Mouse (Mus musculus) small intestine, adult 2 months (tissue): ENCODE results near the gene Sytl1. TPM values are rescaled to one million over a fixed set of nuclear protein-coding genes. Genes with fewer than 3 reads are reported as not detected.

Experiments
- H3K27ac ChIP-seq: fragments of 200-500 bp; 2 replicates; pipeline ENCODE4 v1.5.1; 2012; ENCODE audit warnings: low read depth, low read length, control low read depth, inconsistent platforms; ENCODE audit not compliant: insufficient read depth
- H3K27me3 ChIP-seq: fragments of 200-500 bp; 2 replicates; pipeline ENCODE4 v1.6.1; 2012; ENCODE audit warnings: mild to moderate bottlenecking, moderate library complexity, low read length, inconsistent platforms; ENCODE audit not compliant: control insufficient read depth, insufficient read depth
- H3K36me3 ChIP-seq: fragments of 200-500 bp; 2 replicates; pipeline ENCODE4 v1.6.1; 2012; ENCODE audit warnings: mild to moderate bottlenecking, low read length, control low read depth, inconsistent platforms; ENCODE audit not compliant: control insufficient read depth, insufficient read depth
- H3K4me1 ChIP-seq: fragments of 200-500 bp; 2 replicates; pipeline ENCODE4 v1.6.1; 2012; ENCODE audit warnings: low read length, inconsistent platforms, mixed read lengths; ENCODE audit not compliant: control insufficient read depth, insufficient read depth, insufficient read length
- H3K4me3 ChIP-seq: fragments of 200-500 bp; 2 replicates; pipeline ENCODE4 v1.5.1; 2012; ENCODE audit warnings: low read depth, mild to moderate bottlenecking, control low read depth, inconsistent platforms, low read length, moderate library complexity
- CTCF ChIP-seq: fragments of 200-500 bp; IDR thresholded peaks from 2 replicates; pipeline ENCODE4 v1.5.1; 2012; ENCODE audit warnings: low read depth, mild to moderate bottlenecking, control low read depth, inconsistent platforms, low read length, moderate library complexity, mixed read lengths; ENCODE audit not compliant: insufficient replicate concordance, insufficient read length; ENCODE audit errors: extremely low read depth
- POLR2A ChIP-seq: fragments of 200-500 bp; IDR thresholded peaks from 2 replicates; pipeline ENCODE4 v1.6.1; 2012; ENCODE audit warnings: low read depth, mild to moderate bottlenecking, control low read depth, inconsistent platforms, low read length, moderate library complexity
- WGBS: fragments of 180-500 bp; shearing (Covaris S2); methylation state at CpG from one replicate; pipeline ENCODE4 v1.1.7; 2018; 5-methylcytosine and 5-hydroxymethylcytosine counted together
- polyA plus RNA-seq: library from polyadenylated mRNA; depleted of rRNA; stranded (reverse); fragments of >200 nt; gene quantifications from 2 replicates; pipeline ENCODE4 v1.2.3, GENCODE M21; 2012

The Sytl1 gene
- polyA plus RNA-seq, 1 experiment, result 10.9 TPM

GRCm38 (mm10) chr4:133250609-133251008 lies 12.3 kb downstream of the Sytl1 start:
- H3K4me1 ChIP-seq, result peaks cover 32% of the 10 kb centered on the region
- 4% methylated on average over 22 of the region's 22 CpGs for WGBS
- H3K36me3 ChIP-seq, result no peaks in the 10 kb centered on the region; the same call in none of the 2 replicates
- no peak overlapping the region for H3K27ac ChIP-seq
- H3K27me3 ChIP-seq, result no peaks in the 10 kb centered on the region
- H3K4me3 ChIP-seq, result peak overlapping the region; percentile 35
- TF ChIP-seq POLR2A (no peak), CTCF (peak; percentile 87)

- H3K36me3 ChIP-seq, result no peaks in the 10 kb centered on the region; the same call in none of the 2 replicates
- H3K4me3 ChIP-seq, result no peak overlapping the region
- H3K27ac ChIP-seq, result peak overlapping the region; percentile 43
- TF ChIP-seq CTCF, result no peak
- no peak for TF ChIP-seq POLR2A
- peaks cover 28% of the 10 kb centered on the region for H3K4me1 ChIP-seq
- no peaks in the 10 kb centered on the region for H3K27me3 ChIP-seq
- 40% methylated on average over 13 of the region's 13 CpGs for WGBS
These were observed 15.0 kb downstream of the Sytl1 start for GRCm38 (mm10) chr4:133247806-133248449.

- H3K36me3 ChIP-seq, result no peaks in the 10 kb centered on the region; the same call in 1 of the 2 replicates
- WGBS, result 52% methylated on average over 15 of the region's 15 CpGs
- H3K4me3 ChIP-seq, result 0 out of 2 replicates have a peak overlapping the region, but pooled peaks have one; percentile 1
- TF ChIP-seq POLR2A (no peak), CTCF (no peak)
- no peaks in the 10 kb centered on the region for H3K27me3 ChIP-seq
- no peak overlapping the region for H3K27ac ChIP-seq
- peaks cover 32% of the 10 kb centered on the region for H3K4me1 ChIP-seq
These were observed 15.8 kb downstream of the Sytl1 start for GRCm38 (mm10) chr4:133247072-133247471.

- peaks cover 16% of the 10 kb centered on the region for H3K4me1 ChIP-seq
- H3K4me3 ChIP-seq, result no peak overlapping the region
- 73% methylated on average over 1 of the region's 1 CpGs for WGBS
- H3K27me3 ChIP-seq, result no peaks in the 10 kb centered on the region
- no peaks in the 10 kb centered on the region for H3K36me3 ChIP-seq
- H3K27ac ChIP-seq, result no peak overlapping the region
- TF ChIP-seq POLR2A, result no peak
- TF ChIP-seq CTCF, result no peak
These were observed 18.6 kb downstream of the Sytl1 start for GRCm38 (mm10) chr4:133244289-133244688.

- Histone ChIP-seq H3K36me3 (no peaks in the 10 kb centered on the region), H3K27me3 (no peaks in the 10 kb centered on the region), H3K27ac (no peak overlapping the region), H3K4me3 (no peak overlapping the region), H3K4me1 (peaks cover 16% of the 10 kb centered on the region)
- no peak for TF ChIP-seq POLR2A
- TF ChIP-seq CTCF, result no peak
- 63% methylated on average over 13 of the region's 13 CpGs for WGBS
These were observed 19.4 kb downstream of the Sytl1 start for GRCm38 (mm10) chr4:133243538-133243937.

GRCm38 (mm10) chr4:133242710-133243109 lies 20.2 kb downstream of the Sytl1 start:
- Histone ChIP-seq H3K27me3 (no peaks in the 10 kb centered on the region), H3K4me3 (no peak overlapping the region), H3K27ac (peak overlapping the region; percentile 84; the same call in 1 of the 2 replicates), H3K4me1 (peaks cover 14% of the 10 kb centered on the region), H3K36me3 (no peaks in the 10 kb centered on the region)
- TF ChIP-seq CTCF (no peak), POLR2A (no peak)
- WGBS, result 76% methylated on average over 9 of the region's 9 CpGs

GRCm38 (mm10) chr4:133241910-133242309 lies 21.0 kb downstream of the Sytl1 start:
- WGBS, result 11% methylated on average over 11 of the region's 11 CpGs
- H3K27me3 ChIP-seq, result no peaks in the 10 kb centered on the region
- peak overlapping the region; percentile 85 for H3K4me3 ChIP-seq
- peak overlapping the region; percentile 84 for H3K27ac ChIP-seq
- peaks cover 7% of the 10 kb centered on the region for H3K4me1 ChIP-seq
- no peaks in the 10 kb centered on the region for H3K36me3 ChIP-seq
- TF ChIP-seq POLR2A (no peak), CTCF (no peak)
